Mouse (Mus musculus): Measurements from ENCODE around the gene Sox30.
A peak's percentile ranks its signal among the peaks of the same experiment; 100 is the strongest.

The Sox30 gene

DNA sequence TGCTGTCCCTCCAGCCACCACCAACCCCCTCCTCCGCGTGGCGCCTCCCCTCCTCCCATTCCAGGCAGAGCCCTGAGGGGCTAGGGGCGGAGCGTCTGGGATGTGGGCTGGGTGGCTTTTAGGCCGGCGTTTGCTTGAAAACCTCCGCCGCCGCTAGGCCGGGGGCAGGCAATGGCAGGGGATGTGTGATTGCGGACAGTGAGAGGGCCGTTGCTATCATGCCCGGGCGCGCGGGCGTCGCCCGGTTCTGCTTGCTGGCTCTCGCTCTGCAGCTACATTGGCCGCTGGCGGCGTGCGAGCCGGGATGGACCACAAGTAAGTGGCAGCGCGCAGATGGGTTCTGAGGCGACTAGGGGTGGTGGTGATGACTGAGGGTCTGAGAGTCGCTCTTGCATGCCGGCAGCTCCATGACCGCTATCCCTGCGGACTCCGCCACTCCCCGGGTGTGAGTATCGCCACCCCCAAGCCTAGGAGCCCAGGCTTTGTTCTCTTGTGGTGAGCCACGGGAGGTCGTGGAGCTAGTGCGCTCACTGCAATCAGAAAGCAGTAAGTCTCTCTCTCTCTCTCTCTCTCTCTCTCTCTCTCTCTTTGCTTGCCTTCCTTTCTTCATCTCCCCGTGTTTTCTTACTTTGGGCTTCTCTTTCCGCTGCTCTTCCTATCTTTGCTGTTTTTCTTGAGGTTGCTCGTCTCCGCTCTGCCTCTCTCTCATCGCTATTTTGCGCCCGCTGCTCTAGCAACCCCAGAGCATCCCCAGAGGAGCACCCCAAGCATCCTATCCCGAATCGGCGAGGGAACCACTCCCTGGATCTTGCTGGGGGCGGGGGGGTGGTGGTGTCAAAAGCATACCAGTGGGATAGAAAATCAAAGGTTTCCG, 76.0 kb downstream of the Sox30 start, which contains the start of gene Adam19:
Gene Adam19 (plus strand): TSS at position 97 of the 874 bp plus-strand sequence.
- DNase-seq (ENCODE audit: low read depth, low spot score) = peak; percentile 91

DNA sequence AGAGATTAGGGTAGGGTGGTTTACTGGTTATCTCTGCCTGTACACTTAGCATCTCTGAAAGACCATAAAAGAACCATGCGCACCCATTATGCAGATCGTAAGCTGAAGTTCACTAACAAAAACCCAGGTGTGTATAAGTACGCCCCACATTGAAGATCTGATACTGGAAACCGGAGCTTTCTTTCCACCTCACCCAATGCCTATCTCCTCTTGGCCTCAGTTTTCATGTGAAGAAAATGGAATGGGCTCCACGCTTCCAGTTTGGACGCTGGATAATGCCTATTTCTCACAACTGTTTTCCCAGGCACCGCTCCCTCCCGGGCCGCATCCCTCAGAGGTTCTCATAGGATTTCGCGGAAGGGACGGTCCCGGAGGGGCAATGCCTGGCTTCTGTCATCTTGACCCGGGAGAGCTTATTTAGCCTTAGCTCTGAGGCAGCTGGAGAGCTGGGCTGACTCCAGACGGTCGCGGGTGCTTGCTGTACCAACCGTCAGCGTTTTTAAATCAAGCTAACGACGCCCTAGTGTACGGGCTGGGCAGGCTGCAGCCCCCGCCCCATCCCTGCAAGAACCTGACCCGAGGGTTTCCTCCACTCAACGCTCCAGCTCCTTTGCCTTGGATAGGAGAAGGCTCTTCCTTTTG, 76.8 kb downstream of the Sox30 start:
- peak; percentile 72 for DNase-seq (ENCODE audit: low read depth, low spot score)

DNA sequence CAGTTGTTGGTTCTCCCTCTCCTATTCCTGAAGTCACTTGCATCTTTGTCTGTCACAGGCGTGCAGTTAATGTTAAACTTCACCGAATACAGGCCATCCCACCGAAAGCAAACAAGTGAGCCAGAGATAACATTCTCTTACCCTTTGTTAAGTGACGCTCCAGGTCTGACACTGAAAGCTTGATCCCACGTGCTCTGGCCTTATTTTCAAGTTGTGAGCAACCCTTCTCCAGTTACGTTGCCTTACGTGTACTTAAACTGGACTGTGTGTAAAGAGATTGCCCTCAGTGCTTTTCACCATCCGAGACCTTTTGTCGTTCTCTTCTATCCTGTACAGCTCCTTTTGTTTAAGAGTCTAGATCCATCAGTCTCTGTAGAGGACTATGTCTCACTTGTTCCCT, 77.9 kb downstream of the Sox30 start:
- DNase-seq (ENCODE audit: low read depth, low spot score) = no peak

DNA sequence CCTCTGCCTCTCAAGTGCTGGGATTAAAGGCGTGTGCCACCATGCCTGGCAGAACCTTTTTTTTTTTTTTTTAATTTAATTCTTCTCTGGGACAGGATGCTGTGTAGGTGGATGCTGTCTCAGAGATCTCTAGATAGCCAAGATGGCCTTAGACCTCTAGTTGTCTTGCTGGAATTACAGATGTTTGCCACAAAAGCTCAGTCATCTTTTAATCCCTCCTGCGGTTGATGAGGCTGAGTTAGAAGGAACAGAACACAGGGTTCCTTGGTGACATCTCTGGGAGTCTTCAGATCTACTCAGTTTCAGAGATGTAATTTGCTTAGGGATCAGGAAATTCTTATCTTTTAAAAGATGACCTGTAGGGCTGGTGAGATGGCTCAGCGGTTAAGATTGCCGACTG, 78.8 kb downstream of the Sox30 start:
- DNase-seq (ENCODE audit: low read depth, low spot score) = no peak

DNA sequence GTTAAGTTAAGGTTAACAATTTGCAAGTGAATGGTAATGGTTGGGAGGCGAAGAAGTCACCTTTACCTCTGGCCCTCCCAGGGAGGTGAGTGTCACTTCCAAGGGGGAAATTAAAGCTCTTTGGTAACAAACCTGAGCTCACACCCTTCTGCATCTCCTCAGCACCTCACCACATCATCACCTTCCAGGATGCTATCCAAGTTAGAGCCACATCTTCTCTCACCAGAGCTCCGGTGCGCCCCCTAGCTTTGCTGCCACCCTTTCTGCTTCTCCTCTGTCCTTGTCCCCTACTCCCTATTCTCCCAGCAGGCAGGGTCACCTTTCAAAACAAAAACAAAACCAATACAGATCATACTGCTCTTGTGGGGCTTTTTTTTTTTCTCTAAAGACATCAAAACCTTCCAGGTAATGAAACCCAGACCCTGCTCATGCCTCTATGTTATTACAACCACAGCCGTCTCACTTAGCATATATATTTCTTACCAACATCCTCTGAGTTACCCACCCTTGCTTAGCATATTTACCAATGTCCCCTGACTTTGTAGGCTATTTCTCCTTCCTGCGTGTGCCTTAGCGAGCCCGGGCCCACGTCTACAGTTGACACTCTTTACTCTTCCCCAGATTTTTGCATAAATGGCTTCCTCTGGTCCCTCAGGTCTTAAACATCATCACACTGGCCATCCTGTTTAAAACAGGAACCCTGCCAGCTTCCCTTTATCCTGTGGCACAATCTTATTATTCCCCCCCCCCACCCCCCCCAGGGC, 80.0 kb downstream of the Sox30 start:
- peak; percentile 55 for DNase-seq (ENCODE audit: low read depth, low spot score)

DNA sequence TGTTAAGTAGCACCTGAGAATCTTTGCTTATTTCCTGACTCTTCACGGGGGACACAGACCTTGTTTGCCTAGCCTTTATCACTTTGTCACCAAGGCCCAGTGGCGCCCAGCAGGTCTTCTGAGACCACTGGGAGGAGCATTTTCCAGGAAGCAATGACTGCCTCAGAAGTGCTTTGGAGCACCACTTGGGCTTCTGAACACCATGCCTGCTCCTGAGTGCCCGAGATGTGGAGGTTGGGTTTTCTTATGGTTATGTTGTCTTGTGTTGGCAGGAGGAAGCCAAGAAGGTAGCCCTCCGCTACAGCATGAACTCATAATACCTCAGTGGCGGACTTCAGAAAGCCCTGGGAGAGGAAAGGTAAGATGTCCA, 80.5 kb downstream of the Sox30 start:
- no peak for DNase-seq (ENCODE audit: low read depth, low spot score)

DNA sequence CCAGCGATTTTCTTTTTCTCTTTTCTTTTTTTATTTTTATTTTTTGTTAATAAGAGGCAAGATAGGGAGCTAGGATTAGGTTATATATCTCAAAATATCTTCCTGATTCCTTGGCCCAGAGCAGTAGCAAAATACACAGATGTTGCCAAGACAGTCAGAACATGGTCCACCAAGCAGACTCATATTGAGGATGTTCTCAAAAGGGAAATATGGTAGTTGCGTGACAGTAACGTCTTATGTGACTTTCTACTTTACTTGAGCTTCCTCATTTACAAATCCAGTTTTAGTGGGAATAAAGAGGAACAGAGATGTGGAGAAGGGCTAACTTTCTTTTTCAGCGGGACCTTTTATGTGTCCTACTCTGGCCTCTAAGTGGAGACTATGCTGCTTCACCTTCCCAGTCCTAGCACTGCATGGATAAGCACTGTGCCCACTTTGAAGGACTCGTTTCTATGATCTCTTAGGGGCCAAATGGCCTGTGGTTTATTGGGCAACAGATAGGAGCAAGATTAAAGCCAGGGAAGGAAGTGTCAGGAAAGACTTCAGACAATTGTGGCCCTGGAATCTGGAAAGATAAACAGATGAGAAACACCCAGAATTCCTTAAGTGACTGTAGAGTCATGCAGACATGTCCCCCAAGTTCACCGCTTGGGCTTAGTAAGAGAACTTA, 81.8 kb downstream of the Sox30 start:
- DNase-seq (ENCODE audit: low read depth, low spot score) = no peak

DNA sequence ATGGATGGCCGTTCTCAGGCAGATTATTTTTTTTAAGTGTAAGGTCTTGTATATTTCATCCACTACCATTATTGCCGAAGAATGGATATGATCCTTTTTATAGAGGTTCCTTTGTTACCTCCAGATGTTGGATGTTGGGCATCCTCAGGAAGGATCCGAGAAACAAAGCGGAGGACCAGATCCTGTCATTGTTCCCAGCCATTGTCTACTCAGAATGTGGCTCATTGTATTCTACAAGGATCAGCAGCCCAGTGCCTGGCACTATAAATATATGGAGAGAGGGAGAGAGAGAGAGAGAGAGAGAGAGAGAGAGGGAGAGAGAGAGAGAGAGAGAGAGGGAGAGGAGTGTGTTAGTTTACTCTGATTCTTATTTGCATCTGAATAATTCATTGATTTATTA, 82.5 kb downstream of the Sox30 start:
- DNase-seq (ENCODE audit: low read depth, low spot score) = no peak

DNA sequence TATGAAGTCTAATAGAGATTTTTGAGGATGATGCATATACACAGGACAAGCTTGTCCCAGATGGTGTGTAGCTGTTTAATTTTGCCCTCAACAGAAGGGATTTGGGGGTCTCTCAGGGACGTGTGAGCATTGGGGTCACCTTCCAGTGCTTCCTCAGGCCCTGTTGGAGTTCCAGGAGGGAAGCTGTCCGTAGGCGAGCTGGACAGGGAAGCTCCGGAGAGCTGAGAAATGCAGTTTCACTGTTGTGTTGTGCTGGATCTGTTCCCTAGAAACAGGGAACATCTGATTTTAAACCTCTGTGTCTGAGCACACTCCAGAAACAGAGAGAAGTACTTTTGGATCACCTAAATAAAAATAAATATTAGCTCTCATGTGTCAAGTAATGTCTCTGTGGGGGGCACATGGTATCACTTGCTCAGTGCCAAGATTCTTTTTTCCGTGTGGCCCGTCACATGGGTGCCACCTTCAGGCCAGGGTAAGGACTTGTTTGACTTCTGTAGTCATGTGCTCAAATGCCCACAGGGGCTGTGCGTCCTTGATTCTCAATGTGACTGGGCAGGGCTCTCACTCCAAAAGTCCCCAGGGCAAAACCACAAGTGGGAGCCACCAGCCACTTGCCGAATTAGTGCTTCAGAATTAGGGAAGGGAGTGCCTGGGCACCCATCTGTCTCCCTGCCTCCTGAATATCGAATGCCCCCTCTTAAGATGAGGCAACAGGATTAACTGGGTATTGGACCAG, 83.1 kb downstream of the Sox30 start:
- peak; percentile 84 for DNase-seq (ENCODE audit: low read depth, low spot score)

DNA sequence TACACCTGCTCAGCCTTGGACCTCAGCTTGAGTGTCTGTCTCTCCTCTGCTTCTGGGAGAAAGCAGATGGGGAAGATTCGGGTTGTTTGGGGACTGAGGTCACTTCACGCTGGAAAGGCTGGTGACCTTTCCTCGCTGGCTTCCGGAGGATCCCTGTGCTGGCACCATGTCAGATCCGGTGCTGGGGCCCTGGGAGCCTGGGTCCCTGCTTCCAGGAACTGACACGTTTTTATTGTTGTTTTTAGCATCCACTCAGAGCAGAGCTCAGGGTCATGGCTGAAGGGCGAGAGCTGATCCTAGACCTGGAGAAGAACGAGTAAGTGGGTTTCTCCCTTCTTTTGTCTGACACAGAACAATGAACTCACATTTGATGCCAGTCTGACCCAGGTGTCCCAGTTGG, 84.7 kb downstream of the Sox30 start:
- no peak for DNase-seq (ENCODE audit: low read depth, low spot score)

DNA sequence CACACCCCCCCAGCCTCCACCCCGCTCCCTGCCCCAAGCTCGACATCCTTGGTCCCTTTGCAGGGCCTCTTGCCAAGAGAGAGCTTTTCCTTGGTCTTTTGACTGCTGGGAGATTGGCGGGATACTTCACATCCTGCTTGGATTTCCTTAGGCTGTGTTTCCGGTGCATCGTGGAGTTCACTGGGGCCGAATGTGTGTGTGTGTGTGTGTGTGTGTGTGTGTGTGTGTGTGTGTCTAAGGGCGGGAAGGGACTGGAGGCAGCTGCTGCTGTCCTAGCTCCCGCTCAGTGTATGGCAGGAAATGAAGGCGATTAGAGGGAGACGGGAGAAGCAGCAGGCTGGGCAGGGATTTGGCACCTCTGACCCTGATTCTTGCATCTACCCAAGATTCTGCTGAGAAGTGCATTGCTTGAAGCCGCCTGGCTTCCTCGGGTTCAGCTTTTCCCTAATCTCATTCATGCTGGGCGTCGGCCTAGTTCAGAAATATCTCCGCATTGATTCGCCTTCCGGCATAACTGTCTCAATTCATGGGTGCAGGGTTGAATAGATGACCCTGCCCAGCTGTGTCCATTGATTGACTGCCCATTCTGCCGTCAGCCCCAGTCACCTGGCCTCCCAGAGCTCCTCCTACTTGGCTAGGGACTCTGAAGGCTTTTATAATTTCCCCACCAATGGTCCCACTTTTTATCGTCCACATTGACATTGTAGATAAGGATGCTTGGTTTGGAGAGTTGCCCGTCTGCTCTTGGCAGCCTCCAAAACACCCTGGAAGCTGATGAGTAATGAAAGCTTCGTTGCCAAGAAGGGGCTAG, 85.3 kb downstream of the Sox30 start:
- peak; percentile 53 for DNase-seq (ENCODE audit: low read depth, low spot score)

Measured in ZHBTc4 (cell line).